Mouse (Mus musculus) neural tube, embryonic 15.5 days (tissue): ENCODE measurements around the gene Cyp2j13. TPM values are rescaled to one million over a fixed set of nuclear protein-coding genes. Genes with fewer than 3 reads are reported as not detected.
"Not testable (repeated sequence)": the region's sequence is repeated elsewhere in the genome, so short reads cannot be mapped to it uniquely, and the experiment has no call there.

ENCODE experiments used
- ATAC-seq: fragments of 200-750 bp; cut with Nextera tagmentation; 2 replicates; pipeline ENCODE4 v1.8.0; 2017; ENCODE audit warnings: mild to moderate bottlenecking, moderate TSS enrichment, moderate library complexity; ENCODE audit not compliant: low FRiP score
- H3K27ac ChIP-seq: fragments of 300-500 bp; sonication (generic); replicated peaks from 2 replicates; pipeline ENCODE4 v1.5.1; 2015; ENCODE audit warnings: mild to moderate bottlenecking, inconsistent platforms
- H3K27me3 ChIP-seq: fragments of 300-500 bp; sonication (generic); replicated peaks from 2 replicates; pipeline ENCODE4 v1.6.1; 2015; ENCODE audit warnings: inconsistent platforms
- H3K36me3 ChIP-seq: fragments of 300-500 bp; sonication (generic); 2 replicates; pipeline ENCODE4 v1.6.1; 2015; ENCODE audit warnings: inconsistent platforms
- H3K4me1 ChIP-seq: fragments of 300-500 bp; sonication (generic); 2 replicates; pipeline ENCODE4 v1.6.1; 2015; ENCODE audit warnings: inconsistent platforms
- H3K4me2 ChIP-seq: fragments of 300-500 bp; sonication (generic); 2 replicates; pipeline ENCODE4 v1.6.1; 2015; ENCODE audit warnings: inconsistent platforms, mild to moderate bottlenecking, moderate library complexity
- H3K4me3 ChIP-seq: fragments of 300-500 bp; sonication (generic); replicated peaks from 2 replicates; pipeline ENCODE4 v1.5.1; 2015; ENCODE audit warnings: mild to moderate bottlenecking, inconsistent platforms
- H3K9ac ChIP-seq: fragments of 300-500 bp; sonication (generic); replicated peaks from 2 replicates; pipeline ENCODE4 v1.6.1; 2015; ENCODE audit warnings: mild to moderate bottlenecking, inconsistent platforms
- H3K9me3 ChIP-seq: fragments of 300-500 bp; sonication (generic); replicated peaks from 2 replicates; pipeline ENCODE4 v1.6.1; 2016; ENCODE audit warnings: inconsistent platforms
- WGBS: fragments of 180-500 bp; shearing (Covaris S2); methylation state at CpG from one replicate; pipeline ENCODE4 v1.1.7; 2015; ENCODE audit warnings: mixed read lengths; 5-methylcytosine and 5-hydroxymethylcytosine counted together
- polyA plus RNA-seq: library from polyadenylated mRNA; unstranded; fragments of >200 nt; fragmentation: Nextera tagmentation; extraction: Ambion mirVana; gene quantifications from 2 replicates; pipeline ENCODE4 v1.2.1, GENCODE M21; 2015

The Cyp2j13 gene
- polyA plus RNA-seq = 0.10 TPM in 1 of 2 replicates, not detected in the other

DNA sequence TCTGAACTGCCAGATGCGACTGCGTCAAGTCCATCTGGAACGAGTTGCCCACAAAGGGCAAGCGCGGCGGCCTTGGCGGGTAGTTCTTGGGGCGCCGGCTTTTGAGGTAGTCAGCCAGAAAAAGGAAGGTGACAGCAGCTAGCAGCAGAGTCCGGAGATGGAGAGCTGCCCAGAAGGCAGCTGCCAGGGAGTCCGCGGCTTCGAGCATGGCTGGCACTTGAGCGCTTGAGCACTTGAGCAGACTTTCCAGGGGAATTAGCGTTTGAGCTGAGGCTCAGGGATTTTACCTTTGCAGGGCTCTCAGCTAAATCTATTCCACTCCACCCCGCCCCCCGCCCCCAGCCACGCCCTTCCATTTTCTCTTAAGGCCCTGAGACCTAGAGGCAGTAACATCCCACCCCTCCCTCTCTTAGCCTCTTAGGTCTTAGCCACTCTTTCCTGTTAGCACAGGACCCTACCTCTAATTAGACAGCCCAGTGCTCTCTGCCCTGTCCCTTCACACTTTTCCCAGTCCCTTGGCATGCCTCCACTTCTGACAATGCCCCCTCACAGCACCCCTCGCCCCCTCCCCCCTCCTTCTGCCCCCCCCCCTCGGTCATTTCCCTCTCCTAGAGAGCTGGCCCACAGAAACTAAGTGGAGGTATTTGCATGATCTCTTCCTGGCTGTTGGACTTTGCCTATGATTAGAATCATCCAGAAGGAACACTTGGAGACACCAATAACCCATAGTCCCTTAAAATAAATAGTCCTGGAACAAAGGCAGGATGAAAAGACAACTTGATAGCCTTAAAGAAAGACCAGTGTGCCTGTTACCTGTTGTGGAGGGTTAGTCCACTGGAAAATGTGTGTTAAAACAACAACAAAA lies at the start of gene Cyp2j13:
Gene Cyp2j13, minus strand, starts transcription at position 286 of the 865 bp plus-strand sequence.
- H3K36me3 ChIP-seq = no peaks in the 10 kb centered on the region
- ATAC-seq = peak; percentile 73

DNA sequence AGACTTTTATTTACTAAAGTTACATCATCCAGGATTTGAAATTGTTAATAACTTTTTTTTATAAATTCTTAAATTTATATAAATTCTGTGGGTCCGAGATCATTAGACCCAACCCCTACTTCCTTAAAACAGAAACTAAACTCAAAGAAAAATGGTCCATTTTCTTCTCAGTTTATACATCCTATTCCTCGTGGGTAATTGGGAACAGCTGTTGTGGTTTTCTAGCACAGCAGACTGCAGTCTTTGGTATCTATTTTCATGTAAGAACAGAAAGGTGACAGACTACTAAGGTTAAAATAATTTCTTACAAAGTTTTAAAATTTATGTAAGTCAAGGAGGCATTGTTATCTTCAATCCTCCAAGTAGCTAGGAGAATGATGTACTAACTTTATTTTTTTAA lies 19.5 kb upstream of the Cyp2j13 start:
- Histone ChIP-seq H3K4me1 (no peaks in the 10 kb centered on the region), H3K4me2 (no peak overlapping the region), H3K27me3 (no peaks in the 10 kb centered on the region), H3K4me3 (no peak overlapping the region), H3K9me3 (no peaks in the 10 kb centered on the region), H3K36me3 (no peaks in the 10 kb centered on the region), H3K9ac (no peak overlapping the region), H3K27ac (no peak overlapping the region)
- ATAC-seq = no peak
- 68% methylated on average over 2 of the region's 2 CpGs for WGBS

More for the DNA sequence above, at the start of gene Cyp2j13:
- no peak within 1 kb of the TSS for H3K9ac ChIP-seq
- 11% methylated on average over 20 of the region's 20 CpGs for WGBS
- peak within 1 kb of the TSS; percentile 24 for H3K4me3 ChIP-seq
- H3K4me1 ChIP-seq = 0 out of 2 replicates have a peak, but pooled peaks cover 5% of the 10 kb centered on the region
- H3K27ac ChIP-seq = no peak within 1 kb of the TSS
- H3K4me2 ChIP-seq = peak within 1 kb of the TSS; percentile 56
- no peaks in the 10 kb centered on the region for H3K9me3 ChIP-seq
- no peaks in the 10 kb centered on the region for H3K27me3 ChIP-seq

DNA sequence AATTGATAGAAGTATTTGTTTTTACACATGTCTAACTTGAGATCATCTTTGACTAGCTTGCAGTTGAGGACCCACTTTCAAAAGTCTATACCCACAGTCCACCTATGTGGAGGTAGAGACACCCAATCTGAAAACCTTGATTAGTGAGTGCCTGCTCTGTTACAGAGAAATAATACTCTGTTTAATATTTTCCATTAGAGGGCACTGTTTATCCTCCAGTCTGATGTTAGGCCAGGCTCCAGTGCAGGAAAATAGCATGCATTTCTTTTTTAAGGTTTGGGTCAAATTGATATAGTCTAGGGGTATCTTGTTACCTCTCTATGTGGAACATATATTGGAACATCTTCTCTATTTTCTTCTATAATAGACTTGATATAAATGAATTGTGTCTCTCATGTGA lies 14.5 kb upstream of the Cyp2j13 start:
- Histone ChIP-seq H3K9me3 (no peaks in the 10 kb centered on the region), H3K36me3 (no peaks in the 10 kb centered on the region), H3K27me3 (no peaks in the 10 kb centered on the region), H3K27ac (no peak overlapping the region), H3K4me3 (no peak overlapping the region), H3K9ac (no peak overlapping the region), H3K4me1 (no peaks in the 10 kb centered on the region), H3K4me2 (no peak overlapping the region)
- no peak for ATAC-seq

DNA sequence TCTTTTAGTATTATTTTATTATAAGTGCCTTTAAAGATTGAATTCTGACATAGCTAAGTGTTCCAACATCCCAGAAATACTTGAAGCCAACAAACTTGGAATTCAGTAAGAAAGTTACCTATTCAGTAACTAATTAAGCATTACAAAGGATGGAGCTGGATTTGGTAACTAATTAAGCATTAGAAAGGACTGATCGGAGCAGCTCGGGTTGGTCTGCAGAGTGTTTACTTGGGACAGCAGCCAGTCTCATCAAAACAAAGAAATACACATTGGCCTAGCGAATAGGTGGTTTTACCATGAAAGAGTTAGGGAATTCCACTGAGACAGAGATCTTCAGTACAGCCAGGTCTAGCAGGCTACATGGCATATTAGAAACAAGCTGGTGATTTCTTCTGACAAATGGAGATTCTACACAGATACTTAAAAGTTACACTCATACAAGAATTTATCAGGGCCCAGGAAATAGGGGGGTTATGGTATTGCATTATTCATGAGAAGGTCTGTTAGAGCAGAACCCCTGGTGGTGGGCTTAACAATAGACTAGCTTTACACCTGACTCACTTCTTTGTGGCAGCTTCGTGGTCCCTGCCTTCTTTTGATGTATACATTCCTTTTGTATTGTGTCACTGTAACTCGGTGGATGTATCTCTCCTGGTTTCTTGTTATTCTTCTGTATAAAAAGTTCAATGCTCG lies 12.2 kb upstream of the Cyp2j13 start:
- H3K27ac ChIP-seq = not testable (repeated sequence)
- 44% methylated on average over 6 of the region's 6 CpGs for WGBS

DNA sequence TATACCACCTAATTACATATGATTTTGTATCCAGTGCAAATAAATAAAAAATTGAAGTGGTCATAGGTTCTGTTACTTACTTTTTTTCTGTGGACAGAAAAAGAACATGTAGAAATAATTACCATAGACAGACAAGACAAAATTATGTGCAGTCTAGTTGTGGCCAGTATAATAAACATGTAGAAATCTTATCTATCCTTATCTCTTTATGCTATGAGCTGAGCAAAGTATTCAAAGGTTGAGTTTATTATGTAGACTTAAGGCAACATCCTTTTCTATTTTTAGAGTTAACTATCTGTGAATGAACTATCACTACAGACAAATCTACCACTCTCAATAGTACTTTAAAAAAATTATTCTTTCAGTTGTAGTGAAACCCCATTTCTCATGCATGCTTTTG lies 962 bp upstream of the Cyp2j13 start:
- 0 out of 2 replicates have a peak, but pooled peaks cover 5% of the 10 kb centered on the region for H3K4me1 ChIP-seq
- ATAC-seq = no peak
- no peaks in the 10 kb centered on the region for H3K9me3 ChIP-seq
- no peak overlapping the region for H3K9ac ChIP-seq
- no peak overlapping the region for H3K4me2 ChIP-seq
- H3K27ac ChIP-seq = no peak overlapping the region
- no peak overlapping the region for H3K4me3 ChIP-seq
- no peaks in the 10 kb centered on the region for H3K36me3 ChIP-seq
- H3K27me3 ChIP-seq = no peaks in the 10 kb centered on the region

More for the DNA sequence above, 12.2 kb upstream of the Cyp2j13 start:
- not testable (repeated sequence) for ATAC-seq, H3K36me3 ChIP-seq, H3K4me1 ChIP-seq, H3K9ac ChIP-seq, H3K4me3 ChIP-seq, H3K9me3 ChIP-seq, H3K4me2 ChIP-seq, H3K27me3 ChIP-seq

DNA sequence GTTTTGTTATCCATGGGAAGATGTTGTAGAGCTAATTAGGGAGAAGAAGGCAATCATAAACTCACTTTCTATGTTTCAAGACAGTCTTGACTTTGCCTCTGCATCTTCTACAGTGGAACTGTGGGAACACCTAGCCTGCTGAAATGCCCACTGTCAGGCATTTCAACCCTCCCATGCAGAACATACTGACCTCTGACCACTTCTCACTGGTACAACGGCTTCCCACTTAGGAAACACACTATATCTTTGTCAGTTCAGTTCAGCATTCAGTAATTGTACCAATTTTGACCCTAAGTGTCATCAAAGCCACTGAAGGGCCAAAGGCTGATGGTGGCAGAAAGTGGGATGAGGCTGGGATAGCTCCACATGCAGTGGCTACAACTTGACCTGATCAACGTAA lies 15.3 kb downstream of the Cyp2j13 start:
- Histone ChIP-seq H3K36me3 (no peaks in the 10 kb centered on the region), H3K27ac (no peak overlapping the region), H3K4me1 (no peaks in the 10 kb centered on the region), H3K9ac (no peak overlapping the region), H3K9me3 (no peaks in the 10 kb centered on the region), H3K4me3 (no peak overlapping the region), H3K4me2 (no peak overlapping the region), H3K27me3 (no peaks in the 10 kb centered on the region)
- 84% methylated on average over 2 of the region's 2 CpGs for WGBS
- ATAC-seq = no peak

DNA sequence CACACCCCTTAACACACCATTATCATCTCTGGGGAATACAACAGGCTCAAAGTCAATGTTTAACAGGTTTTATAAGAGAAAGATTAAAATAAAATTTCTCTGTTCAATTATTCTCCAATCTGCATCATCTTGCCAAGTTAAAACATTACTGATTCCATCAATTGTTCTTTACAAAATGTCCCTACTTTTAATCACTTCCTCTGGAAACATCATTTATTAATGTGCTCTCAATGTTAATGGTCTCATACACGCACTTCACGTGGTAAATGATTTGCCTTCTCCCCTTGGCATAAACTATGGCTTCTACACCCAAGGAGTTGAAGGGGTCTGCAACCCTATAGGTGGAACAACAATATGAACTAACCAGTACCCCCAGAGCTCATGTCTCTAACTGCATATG lies 17.2 kb downstream of the Cyp2j13 start:
- Histone ChIP-seq H3K4me3 (no peak overlapping the region), H3K4me2 (no peak overlapping the region), H3K27ac (no peak overlapping the region), H3K27me3 (no peaks in the 10 kb centered on the region), H3K9me3 (no peaks in the 10 kb centered on the region), H3K36me3 (no peaks in the 10 kb centered on the region), H3K9ac (no peak overlapping the region), H3K4me1 (no peaks in the 10 kb centered on the region)
- ATAC-seq = no peak
- 86% methylated on average over 2 of the region's 2 CpGs for WGBS

DNA sequence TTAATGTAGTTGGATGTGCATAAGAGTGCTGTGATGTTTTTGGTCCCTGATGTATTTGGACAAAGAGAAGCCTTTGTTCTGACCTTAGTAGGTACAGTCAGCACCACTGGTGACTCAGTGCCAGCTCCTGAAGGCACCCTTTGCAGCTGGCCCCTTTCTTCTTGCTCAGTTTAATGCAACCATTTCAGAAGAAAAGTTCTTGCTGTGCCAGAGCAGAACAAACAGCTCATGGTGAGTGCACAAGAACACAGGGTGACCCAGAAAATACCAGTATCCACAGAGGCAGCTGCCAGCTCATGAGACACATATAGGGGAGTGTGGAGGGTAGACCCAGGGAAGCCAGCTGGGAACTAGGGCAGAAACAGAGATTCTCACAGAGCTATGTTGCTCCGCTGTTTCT lies 48.9 kb downstream of the Cyp2j13 start:
- peaks cover 8% of the 10 kb centered on the region; the same call in 1 of the 2 replicates for H3K36me3 ChIP-seq
- H3K9me3 ChIP-seq = no peaks in the 10 kb centered on the region
- peak; percentile 65; the same call in 1 of the 2 replicates for ATAC-seq
- H3K27me3 ChIP-seq = no peaks in the 10 kb centered on the region
- no peak overlapping the region for H3K9ac ChIP-seq
- H3K27ac ChIP-seq = no peak overlapping the region
- H3K4me1 ChIP-seq = no peaks in the 10 kb centered on the region
- WGBS = 87% methylated on average over 1 of the region's 1 CpGs
- H3K4me2 ChIP-seq = no peak overlapping the region
- no peak overlapping the region for H3K4me3 ChIP-seq

DNA sequence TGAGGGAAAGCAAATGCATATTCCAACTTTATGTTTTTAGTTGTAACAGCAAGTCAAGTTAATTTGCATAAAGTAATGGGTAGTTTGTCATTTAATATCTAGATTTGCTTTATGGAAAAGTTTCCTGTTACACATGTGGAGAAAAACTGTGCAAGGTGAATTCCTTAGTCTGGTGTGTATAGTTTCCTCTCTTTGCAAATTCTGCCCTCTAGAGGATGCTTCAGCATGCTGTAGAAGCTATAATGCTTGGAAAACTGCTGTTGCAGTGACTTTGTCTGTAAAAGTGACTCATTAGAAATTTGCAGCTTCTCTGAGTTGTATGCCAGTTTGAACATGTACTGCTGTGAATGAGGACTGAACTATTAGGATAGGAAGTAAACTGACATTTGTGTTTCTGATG lies 54.5 kb downstream of the Cyp2j13 start:
- Histone ChIP-seq H3K27ac (no peak overlapping the region), H3K9me3 (no peaks in the 10 kb centered on the region), H3K9ac (no peak overlapping the region), H3K4me3 (no peak overlapping the region), H3K4me1 (no peaks in the 10 kb centered on the region), H3K4me2 (no peak overlapping the region), H3K27me3 (no peaks in the 10 kb centered on the region), H3K36me3 (peaks cover 33% of the 10 kb centered on the region)
- ATAC-seq = no peak

DNA sequence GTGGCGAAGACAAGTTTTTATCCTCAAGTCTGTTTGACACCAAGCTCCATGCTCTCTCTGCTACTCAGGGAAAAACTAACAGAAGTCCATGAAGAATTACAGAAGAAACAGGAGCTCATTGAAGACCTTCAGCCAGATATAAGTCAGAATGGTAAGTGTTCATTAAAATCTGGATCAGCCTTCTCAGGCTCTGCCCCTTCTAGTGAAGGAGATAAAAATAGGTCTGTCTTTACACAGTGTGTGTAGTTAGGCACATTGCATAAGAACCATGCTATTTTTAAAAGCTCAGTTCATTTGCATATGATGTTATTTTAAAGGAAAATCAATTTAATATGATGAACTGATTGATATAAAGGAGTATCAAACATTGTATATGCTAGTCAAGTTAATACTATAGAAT lies 60.5 kb downstream of the Cyp2j13 start:
- no peak for ATAC-seq
- Histone ChIP-seq H3K27ac (no peak overlapping the region), H3K9me3 (no peaks in the 10 kb centered on the region), H3K4me1 (no peaks in the 10 kb centered on the region), H3K36me3 (peaks cover 35% of the 10 kb centered on the region), H3K4me2 (no peak overlapping the region), H3K9ac (no peak overlapping the region), H3K27me3 (no peaks in the 10 kb centered on the region), H3K4me3 (no peak overlapping the region)
- WGBS = 95% methylated on average over 1 of the region's 1 CpGs

DNA sequence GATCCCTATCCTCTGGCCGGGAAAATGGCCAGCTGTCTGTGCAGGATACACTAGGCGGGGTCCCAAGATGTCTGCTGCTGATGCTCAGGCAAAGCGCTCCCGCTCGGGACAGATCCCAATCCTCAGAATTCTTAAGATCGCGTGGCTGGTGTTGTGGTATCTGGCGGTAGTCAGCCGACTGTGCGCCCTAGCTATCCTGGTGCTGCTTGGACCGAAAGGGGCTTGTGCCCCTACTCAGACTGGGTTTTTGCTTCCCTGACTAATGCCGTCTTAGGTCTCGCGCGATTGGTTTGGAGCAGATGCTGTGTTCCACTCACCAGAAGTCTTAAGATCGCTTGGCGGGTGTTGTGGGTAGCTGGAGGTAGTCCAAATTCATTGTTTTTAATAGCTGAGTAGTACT lies 95.1 kb downstream of the Cyp2j13 start:
- 95% methylated on average over 17 of the region's 17 CpGs for WGBS
- not testable (repeated sequence) for H3K4me1 ChIP-seq, H3K9ac ChIP-seq, H3K4me2 ChIP-seq, H3K4me3 ChIP-seq, H3K27me3 ChIP-seq, H3K36me3 ChIP-seq, H3K27ac ChIP-seq, H3K9me3 ChIP-seq, ATAC-seq
